Mouse (Mus musculus) layer of hippocampus, adult 9-11 months (tissue): ENCODE measurements around the gene Vdr.
"Not testable (repeated sequence)": the region's sequence is repeated elsewhere in the genome, so short reads cannot be mapped to it uniquely, and the experiment has no call there.

Source experiments
- DNase-seq: peaks from one replicate; pipeline ENCODE4 v3.0.0; 2022

The Vdr gene

GRCm38 (mm10) chr15:97878696-97879328 lies 31.6 kb downstream of the Vdr start:
- DNase-seq = no peak

GRCm38 (mm10) chr15:97875784-97876183 lies 34.6 kb downstream of the Vdr start:
- DNase-seq = no peak

GRCm38 (mm10) chr15:97873717-97874116 lies 36.7 kb downstream of the Vdr start:
- DNase-seq = no peak

GRCm38 (mm10) chr15:97872161-97872560 lies 38.3 kb downstream of the Vdr start:
- peak; percentile 61 for DNase-seq

- no peak for DNase-seq
These were observed 39.1 kb downstream of the Vdr start for GRCm38 (mm10) chr15:97871055-97872030.

GRCm38 (mm10) chr15:97870116-97870515 lies 40.3 kb downstream of the Vdr start:
- DNase-seq = not testable (repeated sequence)

- DNase-seq = no peak
These were observed 41.4 kb downstream of the Vdr start for GRCm38 (mm10) chr15:97868985-97869384.

GRCm38 (mm10) chr15:97865988-97866387 lies 44.4 kb downstream of the Vdr start:
- no peak for DNase-seq

GRCm38 (mm10) chr15:97865175-97865574 lies 45.3 kb downstream of the Vdr start:
- DNase-seq = no peak

GRCm38 (mm10) chr15:97864361-97865045 lies 45.9 kb downstream of the Vdr start:
- no peak for DNase-seq

- peak; percentile 79 for DNase-seq
These were observed 46.9 kb downstream of the Vdr start for GRCm38 (mm10) chr15:97863494-97863881.

GRCm38 (mm10) chr15:97862881-97863493 lies 47.4 kb downstream of the Vdr start:
- no peak for DNase-seq

GRCm38 (mm10) chr15:97860353-97860752 lies 50.1 kb downstream of the Vdr start:
- DNase-seq = no peak

- no peak for DNase-seq
These were observed 52.0 kb downstream of the Vdr start for GRCm38 (mm10) chr15:97858431-97858830.

GRCm38 (mm10) chr15:97854551-97854950 lies 55.9 kb downstream of the Vdr start:
- no peak for DNase-seq

GRCm38 (mm10) chr15:97854059-97854458 lies 56.4 kb downstream of the Vdr start:
- DNase-seq = no peak

- DNase-seq = no peak
These were observed 58.1 kb downstream of the Vdr start for GRCm38 (mm10) chr15:97852291-97852690.

- no peak for DNase-seq
These were observed 59.4 kb downstream of the Vdr start for GRCm38 (mm10) chr15:97851011-97851410.

GRCm38 (mm10) chr15:97850441-97850840 lies 60.0 kb downstream of the Vdr start:
- no peak for DNase-seq

- peak; percentile 93 for DNase-seq
These were observed 61.1 kb downstream of the Vdr start for GRCm38 (mm10) chr15:97849116-97849911.

GRCm38 (mm10) chr15:97847866-97848265 lies 62.6 kb downstream of the Vdr start:
- no peak for DNase-seq

- no peak for DNase-seq
These were observed 63.1 kb downstream of the Vdr start for GRCm38 (mm10) chr15:97847285-97847684.
